8 mouse cellular contexts compared by ENCODE assay signal in genomic region chr17:34143033-34143432, GRCm38 (mm10). TPM values are rescaled to one million over a fixed set of nuclear protein-coding genes. Genes with fewer than 3 reads are reported as not detected.
DNase-seq lines count a peak whose midpoint lies in the region; ATAC-seq lines count a peak whose summit lies in the region.

Gene H2-DMb2, plus strand, starts transcription at chr17:34143307.

- peak; percentile 32 for DNase-seq in gastrocnemius, postnatal 10 days
- no peak for DNase-seq in gastrocnemius, adult 8-10 months (ENCODE audit: low spot score in 2 of 2)
- peak; percentile 31 for DNase-seq in embryonic facial prominence, embryonic 10.5 days (ENCODE audit: low spot score)
- DNase-seq in kidney, postnatal 10 days, result peak; percentile 71
- no peak for DNase-seq in frontal cortex, postnatal 36 days (ENCODE audit: low spot score in 2 of 2)
- DNase-seq in embryo, embryonic 9.5 days (ENCODE audit: extremely low spot score), result no peak

- H3K27ac ChIP-seq in embryonic facial prominence, embryonic 10.5 days (replicated peaks), result peak within 1 kb of the TSS; percentile 14; the same call in 1 of the 2 replicates

- H3K4me1 ChIP-seq in embryonic facial prominence, embryonic 10.5 days, result peaks cover 36% of the 10 kb centered on the region

- peak; percentile 42; the same call in 1 of the 2 replicates for ATAC-seq in megakaryocyte-erythroid progenitor cell, adult 5-6 weeks (replicated peaks; ENCODE audit: low FRiP score, low TSS enrichment, poor library complexity, severe bottlenecking)
- ATAC-seq in erythroid progenitor cell, adult 5-6 weeks (replicated peaks; ENCODE audit: low FRiP score, poor library complexity, severe bottlenecking), result no peak

- H3K9me3 ChIP-seq in embryonic facial prominence, embryonic 10.5 days, result no peaks in the 10 kb centered on the region

- H3K27me3 ChIP-seq in embryonic facial prominence, embryonic 10.5 days (replicated peaks; ENCODE audit: low read depth, poor library complexity, severe bottlenecking), result peaks cover 36% of the 10 kb centered on the region

- 31% methylated on average over 7 of the region's 7 CpGs for WGBS in embryonic facial prominence, embryonic 10.5 days

- no peak within 1 kb of the TSS for H3K4me3 ChIP-seq in embryonic facial prominence, embryonic 10.5 days

- H3K36me3 ChIP-seq in embryonic facial prominence, embryonic 10.5 days (replicated peaks), result no peaks in the 10 kb centered on the region

RNA-seq across cellular contexts. Expression of gene H2-DMb2, which starts in this region (rescaled TPM):
- under 1 TPM; 0.25 to 0.61 TPM for total RNA-seq in gastrocnemius, postnatal 10 days (2021)
- total RNA-seq in gastrocnemius, adult 8-10 months (2022), result under 1 TPM in 2 of 4 experiments, not detected in 2; 0.40 to 0.61 TPM
- 0.17 and 0.28 TPM in 2 replicates for polyA plus RNA-seq in embryonic facial prominence, embryonic 10.5 days (2016; fragmentation: Nextera tagmentation; extraction: Ambion mirVana)
- 0.81 and 2.9 TPM in 2 replicates for total RNA-seq in megakaryocyte-erythroid progenitor cell, adult 5-6 weeks (2014; fragmentation: Nextera tagmentation)
- not detected in 2 replicates for total RNA-seq in megakaryocyte-erythroid progenitor cell, adult 5-6 weeks (2017)
- 3.2 and 4.6 TPM in 2 replicates for total RNA-seq in erythroid progenitor cell, adult 5-6 weeks (2015; ENCODE audit: low replicate concordance)
- total RNA-seq in erythroid progenitor cell, adult 5-6 weeks (2017; ENCODE audit: low replicate concordance), result 2.0 and 2.8 TPM in 2 replicates

Comparison
In these comparisons a context has a peak if more than half of its experiments do, and no peak if none do; other contexts are left out.
1. Peak in DNase-seq in gastrocnemius, postnatal 10 days; RNA of the gene not detected or under 1 TPM.
2. Peak in DNase-seq and H3K27ac ChIP-seq in embryonic facial prominence, embryonic 10.5 days; RNA of the gene not detected or under 1 TPM.